Mouse (Mus musculus) midbrain, embryonic 13.5 days (tissue): ENCODE measurements around the gene Rad23b. TPM values are rescaled to one million over a fixed set of nuclear protein-coding genes. Genes with fewer than 3 reads are reported as not detected.
"Not testable (repeated sequence)": the region's sequence is repeated elsewhere in the genome, so short reads cannot be mapped to it uniquely, and the experiment has no call there.

Experiments
- ATAC-seq: fragments of 200-750 bp; cut with Nextera tagmentation; 2 replicates; pipeline ENCODE4 v1.8.0; 2017; ENCODE audit warnings: mild to moderate bottlenecking, moderate TSS enrichment, moderate library complexity
- H3K27ac ChIP-seq: fragments of 300-500 bp; sonication (generic); 2 replicates; pipeline ENCODE4 v1.5.1; 2015; ENCODE audit warnings: inconsistent platforms, mild to moderate bottlenecking, moderate library complexity
- H3K27me3 ChIP-seq: fragments of 300-500 bp; sonication (generic); 2 replicates; pipeline ENCODE4 v1.6.1; 2015; ENCODE audit warnings: mild to moderate bottlenecking, inconsistent platforms
- H3K36me3 ChIP-seq: fragments of 300-500 bp; sonication (generic); 2 replicates; pipeline ENCODE4 v1.6.1; 2015; ENCODE audit warnings: mild to moderate bottlenecking, inconsistent platforms
- H3K4me1 ChIP-seq: fragments of 300-500 bp; sonication (generic); replicated peaks from 2 replicates; pipeline ENCODE4 v1.6.1; 2015; ENCODE audit warnings: inconsistent platforms
- H3K4me2 ChIP-seq: fragments of 300-500 bp; sonication (generic); replicated peaks from 2 replicates; pipeline ENCODE4 v1.6.1; 2015; ENCODE audit warnings: moderate library complexity, mild to moderate bottlenecking, inconsistent platforms
- H3K4me3 ChIP-seq: fragments of 300-500 bp; sonication (generic); replicated peaks from 2 replicates; pipeline ENCODE4 v1.5.1; 2015; ENCODE audit warnings: mild to moderate bottlenecking, inconsistent platforms
- H3K9ac ChIP-seq: fragments of 300-500 bp; sonication (generic); replicated peaks from 2 replicates; pipeline ENCODE4 v1.6.1; 2015; ENCODE audit warnings: mild to moderate bottlenecking, inconsistent platforms
- H3K9me3 ChIP-seq: fragments of 300-500 bp; sonication (generic); 2 replicates; pipeline ENCODE4 v1.6.1; 2016; ENCODE audit warnings: mild to moderate bottlenecking, inconsistent platforms
- WGBS: fragments of 180-500 bp; shearing (Covaris S2); methylation state at CpG from one replicate; pipeline ENCODE4 v1.1.7; 2015; 5-methylcytosine and 5-hydroxymethylcytosine counted together
- polyA plus RNA-seq: library from polyadenylated mRNA; unstranded; fragments of >200 nt; fragmentation: Nextera tagmentation; extraction: Ambion mirVana; gene quantifications from 2 replicates; pipeline ENCODE4 v1.2.1, GENCODE M21; 2015

The Rad23b gene
- polyA plus RNA-seq, 1 experiment from 2014 or later = 93.9 TPM

DNA sequence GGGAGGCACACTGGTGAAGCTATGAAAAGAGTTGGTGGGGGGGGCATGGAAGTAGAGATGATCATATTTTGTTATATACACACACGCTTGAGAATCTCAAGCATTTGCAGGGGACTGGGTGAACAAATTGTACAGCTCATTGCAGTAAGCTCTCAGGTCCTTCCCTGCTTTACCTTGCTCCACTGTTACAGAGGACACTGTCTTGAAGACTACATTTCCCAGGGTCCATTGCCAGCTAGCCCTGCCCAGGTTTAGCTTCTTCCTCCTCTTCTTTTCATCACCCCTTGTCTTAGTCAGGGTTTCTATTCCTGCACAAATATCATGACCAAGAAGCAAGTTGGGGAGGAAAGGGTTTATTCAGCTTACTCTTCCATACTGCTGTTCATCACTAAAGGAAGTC, 56.7 kb downstream of the Rad23b start:
- H3K4me2 ChIP-seq = no peak overlapping the region
- WGBS = 100% methylated on average over 1 of the region's 1 CpGs
- no peak overlapping the region for H3K4me3 ChIP-seq
- H3K27me3 ChIP-seq = no peaks in the 10 kb centered on the region
- no peaks in the 10 kb centered on the region for H3K36me3 ChIP-seq
- H3K4me1 ChIP-seq = 0 out of 2 replicates have a peak, but pooled peaks cover 4% of the 10 kb centered on the region
- H3K27ac ChIP-seq = no peak overlapping the region
- H3K9ac ChIP-seq = no peak overlapping the region
- no peak for ATAC-seq
- H3K9me3 ChIP-seq = no peaks in the 10 kb centered on the region

DNA sequence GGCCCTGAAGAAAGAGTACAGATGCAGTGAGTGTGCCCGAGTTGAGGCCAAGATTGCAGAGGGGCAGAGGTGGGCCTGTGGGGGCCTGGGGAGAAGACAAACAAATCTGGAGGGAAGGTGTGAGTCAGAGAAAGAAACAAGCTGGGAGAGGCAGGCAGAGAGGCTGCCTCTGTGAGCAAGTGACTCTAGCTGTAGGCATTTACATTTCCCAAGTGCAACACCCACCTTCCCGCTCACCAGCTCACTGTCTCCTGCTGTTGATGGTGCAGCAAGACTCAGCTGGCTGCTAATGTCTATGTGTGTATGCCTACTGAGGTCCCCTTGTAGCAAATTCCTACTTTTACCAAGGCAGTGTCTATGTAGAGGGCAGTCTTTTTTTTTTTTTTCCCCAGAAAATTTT, 58.2 kb downstream of the Rad23b start:
- H3K27me3 ChIP-seq = no peaks in the 10 kb centered on the region
- H3K36me3 ChIP-seq = no peaks in the 10 kb centered on the region
- no peak overlapping the region for H3K9ac ChIP-seq
- 0 out of 2 replicates have a peak, but pooled peaks cover 4% of the 10 kb centered on the region for H3K4me1 ChIP-seq
- ATAC-seq = no peak
- H3K4me2 ChIP-seq = no peak overlapping the region
- H3K27ac ChIP-seq = no peak overlapping the region
- H3K4me3 ChIP-seq = no peak overlapping the region
- WGBS = 73% methylated on average over 2 of the region's 2 CpGs
- H3K9me3 ChIP-seq = no peaks in the 10 kb centered on the region

DNA sequence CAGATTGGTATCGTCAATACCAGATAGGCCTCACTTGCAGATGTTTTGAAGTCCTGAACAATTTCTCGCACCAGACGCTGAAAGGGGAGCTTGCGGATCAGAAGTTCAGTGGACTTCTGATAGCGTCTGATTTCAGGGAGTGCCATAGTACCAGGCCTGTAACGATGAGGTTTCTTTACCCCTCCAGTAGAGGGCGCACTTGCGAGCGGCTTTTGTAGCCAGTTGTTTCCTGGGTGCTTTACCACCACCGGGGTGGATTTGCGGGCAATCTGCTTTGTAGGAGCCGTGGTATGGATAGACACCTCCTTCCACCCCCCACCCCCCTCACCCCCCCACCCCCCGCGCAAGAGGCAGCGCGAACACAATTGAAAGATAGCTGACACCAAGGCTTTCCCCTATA, 59.2 kb downstream of the Rad23b start:
- Histone ChIP-seq H3K9ac (no peak overlapping the region), H3K4me1 (0 out of 2 replicates have a peak, but pooled peaks cover 4% of the 10 kb centered on the region), H3K27ac (no peak overlapping the region), H3K27me3 (no peaks in the 10 kb centered on the region), H3K4me2 (no peak overlapping the region), H3K4me3 (no peak overlapping the region), H3K9me3 (no peaks in the 10 kb centered on the region), H3K36me3 (no peaks in the 10 kb centered on the region)
- WGBS = 96% methylated on average over 16 of the region's 16 CpGs
- ATAC-seq = no peak

DNA sequence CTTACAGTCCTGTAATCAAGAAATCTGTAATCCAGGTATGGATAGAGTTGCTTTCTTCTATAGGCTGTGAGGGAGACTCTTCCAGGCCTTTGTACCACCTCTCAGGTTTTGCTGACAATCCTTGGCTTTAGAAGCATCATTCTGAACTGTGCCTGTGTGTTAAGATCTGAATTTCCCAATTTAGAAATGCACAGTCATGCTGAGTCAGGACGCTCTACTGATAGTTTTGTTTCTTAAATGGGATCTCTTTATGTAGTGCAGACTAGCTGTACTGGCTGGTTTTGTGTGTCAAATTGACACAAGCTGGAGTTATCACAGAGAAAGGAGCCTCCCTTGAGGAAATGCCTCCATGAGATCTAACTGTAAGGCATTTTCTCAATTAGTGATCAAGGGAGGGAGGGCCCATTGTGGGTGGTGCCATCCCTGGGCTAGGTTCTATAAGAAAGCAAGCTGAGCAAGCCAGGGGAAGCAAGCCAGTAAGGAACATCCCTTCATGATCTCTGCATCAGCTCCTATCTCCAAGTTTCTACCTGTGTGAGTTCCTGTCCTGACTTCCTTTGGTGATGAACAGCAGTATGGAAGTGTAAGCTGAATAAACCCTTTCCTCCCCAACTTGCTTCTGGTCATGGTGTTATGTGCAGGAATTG, 59.9 kb downstream of the Rad23b start:
- H3K9me3 ChIP-seq, H3K4me3 ChIP-seq, H3K9ac ChIP-seq, H3K4me2 ChIP-seq, H3K4me1 ChIP-seq, ATAC-seq, H3K27ac ChIP-seq, H3K36me3 ChIP-seq, H3K27me3 ChIP-seq: not testable (repeated sequence)
- WGBS = 95% methylated on average over 1 of the region's 1 CpGs

DNA sequence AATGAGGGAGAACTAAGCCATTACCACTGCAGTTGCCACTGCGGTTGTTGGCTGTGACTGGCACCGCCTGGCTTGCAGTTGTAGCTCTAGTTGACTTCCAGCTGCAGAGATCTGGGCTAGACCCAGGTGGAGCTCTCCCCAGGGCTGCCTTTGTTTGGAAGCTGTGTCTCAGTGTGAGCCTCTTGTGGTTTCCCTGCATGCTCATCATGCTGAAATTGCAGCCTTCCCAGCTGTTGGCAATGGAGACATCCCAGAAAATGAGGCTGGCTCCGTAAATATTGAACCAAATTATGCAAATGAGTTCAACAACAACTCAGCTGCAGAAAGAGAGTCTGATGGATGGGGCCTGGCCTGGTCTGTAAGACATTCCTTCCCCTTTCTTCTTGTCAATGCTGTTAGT, 66.0 kb downstream of the Rad23b start:
- Histone ChIP-seq H3K4me2 (no peak overlapping the region), H3K27ac (no peak overlapping the region), H3K4me3 (no peak overlapping the region), H3K27me3 (no peaks in the 10 kb centered on the region), H3K9ac (no peak overlapping the region), H3K9me3 (no peaks in the 10 kb centered on the region), H3K4me1 (peaks cover 8% of the 10 kb centered on the region; the same call in 1 of the 2 replicates), H3K36me3 (no peaks in the 10 kb centered on the region)
- WGBS = 25% methylated on average over 3 of the region's 3 CpGs
- 0 out of 2 replicates have a peak, but pooled peaks have one; percentile 45 for ATAC-seq

DNA sequence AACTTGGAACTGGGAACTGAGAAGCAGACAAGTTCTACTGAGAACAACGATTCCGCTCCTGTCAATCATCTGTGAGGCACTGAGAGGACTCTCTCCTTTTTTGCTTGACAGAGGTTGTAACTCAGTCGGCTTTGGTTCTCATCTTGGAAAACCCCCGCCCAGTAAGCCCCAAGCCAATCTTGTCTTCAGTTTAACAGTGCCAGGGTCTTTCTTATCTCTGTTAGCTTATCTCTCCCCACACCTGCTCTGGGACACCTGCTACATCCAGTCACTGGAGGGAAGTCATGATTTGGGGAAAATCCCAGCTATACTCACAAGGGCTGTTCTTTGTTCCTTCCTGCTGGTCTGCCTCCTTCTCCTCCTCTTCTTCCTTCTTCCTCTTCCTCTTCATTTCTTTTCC, 76.4 kb downstream of the Rad23b start:
- H3K9ac ChIP-seq = no peak overlapping the region
- H3K27me3 ChIP-seq = no peaks in the 10 kb centered on the region
- no peaks in the 10 kb centered on the region for H3K4me1 ChIP-seq
- H3K27ac ChIP-seq = no peak overlapping the region
- no peak for ATAC-seq
- no peak overlapping the region for H3K4me3 ChIP-seq
- no peaks in the 10 kb centered on the region for H3K9me3 ChIP-seq
- WGBS = 86% methylated on average over 4 of the region's 4 CpGs
- H3K4me2 ChIP-seq = no peak overlapping the region
- H3K36me3 ChIP-seq = no peaks in the 10 kb centered on the region

Other genes with a start within 250 kb of the Rad23b start
- 1.3 and 2.1 TPM in 2 replicates for gene Klf4, start 182.4 kb downstream of the Rad23b start, polyA plus RNA-seq